Mouse (Mus musculus) embryonic facial prominence, embryonic 14.5 days (tissue): ENCODE measurements around the gene Vmn2r26. TPM values are rescaled to one million over a fixed set of nuclear protein-coding genes. Genes with fewer than 3 reads are reported as not detected.
"Not testable (repeated sequence)": the region's sequence is repeated elsewhere in the genome, so short reads cannot be mapped to it uniquely, and the experiment has no call there.

Source experiments
- ATAC-seq: fragments of 200-750 bp; cut with Nextera tagmentation; 2 replicates; pipeline ENCODE4 v1.8.0; 2017; ENCODE audit warnings: low read depth, moderate number of reproducible peaks, moderate TSS enrichment
- DNase-seq: peaks from one replicate; pipeline ENCODE4 v3.0.0-alpha.2; 2015; ENCODE audit warnings: low spot score
- H3K27ac ChIP-seq: fragments of 300-500 bp; sonication (generic); replicated peaks from 2 replicates; pipeline ENCODE4 v1.5.1; 2014; ENCODE audit warnings: low read depth, mild to moderate bottlenecking, low read length, moderate library complexity
- H3K27me3 ChIP-seq: fragments of 300-500 bp; sonication (generic); replicated peaks from 2 replicates; pipeline ENCODE4 v1.6.1; 2014; ENCODE audit warnings: low read length; ENCODE audit not compliant: control insufficient read depth, insufficient read depth
- H3K36me3 ChIP-seq: fragments of 300-500 bp; sonication (generic); 2 replicates; pipeline ENCODE4 v1.6.1; 2014; ENCODE audit warnings: low read length, mixed read lengths; ENCODE audit not compliant: control insufficient read depth, insufficient read depth
- H3K4me1 ChIP-seq: fragments of 300-500 bp; sonication (generic); 2 replicates; pipeline ENCODE4 v1.6.1; 2014; ENCODE audit warnings: antibody characterized with exemption, low read length; ENCODE audit not compliant: control insufficient read depth, insufficient read depth
- H3K4me2 ChIP-seq: fragments of 300-500 bp; sonication (generic); 2 replicates; pipeline ENCODE4 v1.6.1; 2014; ENCODE audit warnings: low read depth, mild to moderate bottlenecking, low read length, moderate library complexity, mixed read lengths
- H3K4me3 ChIP-seq: fragments of 300-500 bp; sonication (generic); 2 replicates; pipeline ENCODE4 v1.5.1; 2014; ENCODE audit warnings: low read depth, mild to moderate bottlenecking, low read length
- H3K9ac ChIP-seq: fragments of 300-500 bp; sonication (generic); 2 replicates; pipeline ENCODE4 v1.6.1; 2014; ENCODE audit warnings: low read depth, mild to moderate bottlenecking, low read length, moderate library complexity, mixed read lengths
- H3K9me3 ChIP-seq: fragments of 300-500 bp; sonication (generic); 2 replicates; pipeline ENCODE4 v1.6.1; 2016; ENCODE audit warnings: low read length; ENCODE audit not compliant: control insufficient read depth
- WGBS: fragments of 180-500 bp; shearing (Covaris S2); extraction: QIAGEN DNeasy Blood & Tissue Kit; methylation state at CpG from one replicate; pipeline ENCODE4 v1.1.7; 2014; 5-methylcytosine and 5-hydroxymethylcytosine counted together
- polyA plus RNA-seq: library from polyadenylated mRNA; unstranded; fragments of >200 nt; fragmentation: Nextera tagmentation; extraction: Ambion mirVana; gene quantifications from 2 replicates; pipeline ENCODE4 v1.2.1, GENCODE M21; 2014

Gene Vmn2r26
- 0.03 TPM in 1 of 2 replicates, not detected in the other for polyA plus RNA-seq

GRCm38 (mm10) chr6:124024268-124024667, at the start of gene Vmn2r26:
Gene Vmn2r26 (plus strand): TSS chr6:124024568.
- not testable (repeated sequence) for H3K27ac ChIP-seq, H3K9ac ChIP-seq, H3K4me3 ChIP-seq, H3K4me2 ChIP-seq, H3K36me3 ChIP-seq, H3K27me3 ChIP-seq, H3K9me3 ChIP-seq, H3K4me1 ChIP-seq, DNase-seq, ATAC-seq
- 60% methylated on average over 1 of the region's 1 CpGs for WGBS

- H3K27ac ChIP-seq: no peak overlapping the region
- no peak overlapping the region for H3K4me3 ChIP-seq
- H3K4me1 ChIP-seq: no peaks in the 10 kb centered on the region
- H3K9me3 ChIP-seq: no peaks in the 10 kb centered on the region
- H3K27me3 ChIP-seq: no peaks in the 10 kb centered on the region
- no peak overlapping the region for H3K4me2 ChIP-seq
- DNase-seq (no peak), ATAC-seq (no peak)
- H3K36me3 ChIP-seq: no peaks in the 10 kb centered on the region
- WGBS: 33% methylated on average over 1 of the region's 1 CpGs
- no peak overlapping the region for H3K9ac ChIP-seq
Observed at GRCm38 (mm10) chr6:124020841-124021240, 3.5 kb upstream of the Vmn2r26 start.

- DNase-seq (no peak), ATAC-seq (no peak)
- Histone ChIP-seq H3K9ac (no peak overlapping the region), H3K4me1 (no peaks in the 10 kb centered on the region), H3K36me3 (no peaks in the 10 kb centered on the region), H3K27me3 (no peaks in the 10 kb centered on the region), H3K4me3 (no peak overlapping the region), H3K9me3 (no peaks in the 10 kb centered on the region), H3K4me2 (no peak overlapping the region), H3K27ac (no peak overlapping the region)
Observed at GRCm38 (mm10) chr6:124048388-124048787, 24.0 kb downstream of the Vmn2r26 start.

- H3K27ac ChIP-seq, H3K9ac ChIP-seq: not testable (repeated sequence)
Observed at GRCm38 (mm10) chr6:124053611-124054010, 29.2 kb downstream of the Vmn2r26 start.

GRCm38 (mm10) chr6:124102334-124102733, 78.0 kb downstream of the Vmn2r26 start:
- Histone ChIP-seq H3K36me3 (no peaks in the 10 kb centered on the region), H3K4me2 (no peak overlapping the region), H3K4me3 (no peak overlapping the region), H3K4me1 (no peaks in the 10 kb centered on the region), H3K27ac (no peak overlapping the region), H3K9ac (no peak overlapping the region), H3K27me3 (no peaks in the 10 kb centered on the region), H3K9me3 (no peaks in the 10 kb centered on the region)
- DNase-seq (no peak), ATAC-seq (no peak)
- 74% methylated on average over 4 of the region's 4 CpGs for WGBS

More at GRCm38 (mm10) chr6:124053611-124054010, 29.2 kb downstream of the Vmn2r26 start:
- H3K4me1 ChIP-seq, H3K36me3 ChIP-seq, DNase-seq, H3K4me3 ChIP-seq, H3K4me2 ChIP-seq, ATAC-seq, H3K27me3 ChIP-seq, H3K9me3 ChIP-seq: not testable (repeated sequence)

Other genes starting within 250 kb of the Vmn2r26 start
- not detected in 2 replicates for gene Vmn2r24, start 245.7 kb upstream of the Vmn2r26 start, polyA plus RNA-seq
- gene Vmn2r25, start 171.1 kb upstream of the Vmn2r26 start, polyA plus RNA-seq: not detected in 2 replicates
- gene Vmn2r27, start 207.3 kb downstream of the Vmn2r26 start, polyA plus RNA-seq: not detected in 2 replicates